Mouse (Mus musculus): ENCODE results near the gene Atp10a.

- TF ChIP-seq CTCF (IDR thresholded peaks at IDR 0.05; ENCODE audit: low read depth) (no peak), EP300 (IDR thresholded peaks at IDR 0.05; ENCODE audit: low read depth) (no peak)
Observed at GRCm38 (mm10) chr7:58797281-58797680, 141.3 kb downstream of the Atp10a start.

Measured in liver, postnatal 0 days (tissue).